Mouse (Mus musculus) embryonic facial prominence, embryonic 13.5 days (tissue): ENCODE measurements around the gene Cdyl. TPM values are rescaled to one million over a fixed set of nuclear protein-coding genes. Genes with fewer than 3 reads are reported as not detected.

Experiments
- ATAC-seq: fragments of 200-750 bp; cut with Nextera tagmentation; 2 replicates; pipeline ENCODE4 v1.8.0; 2017; ENCODE audit warnings: low read depth; ENCODE audit not compliant: insufficient number of reproducible peaks, insufficient read depth, low FRiP score, low TSS enrichment
- H3K27ac ChIP-seq: fragments of 300-500 bp; sonication (generic); 2 replicates; pipeline ENCODE4 v1.5.1; 2015; ENCODE audit warnings: moderate library complexity, mild to moderate bottlenecking, inconsistent platforms
- H3K27me3 ChIP-seq: fragments of 300-500 bp; sonication (generic); 2 replicates; pipeline ENCODE4 v1.6.1; 2015; ENCODE audit warnings: mild to moderate bottlenecking, inconsistent platforms
- H3K36me3 ChIP-seq: fragments of 300-500 bp; sonication (generic); 2 replicates; pipeline ENCODE4 v1.6.1; 2015; ENCODE audit warnings: mild to moderate bottlenecking, inconsistent platforms
- H3K4me1 ChIP-seq: fragments of 300-500 bp; sonication (generic); 2 replicates; pipeline ENCODE4 v1.6.1; 2015; ENCODE audit warnings: inconsistent platforms
- H3K4me2 ChIP-seq: fragments of 300-500 bp; sonication (generic); 2 replicates; pipeline ENCODE4 v1.6.1; 2015; ENCODE audit warnings: moderate library complexity, mild to moderate bottlenecking, inconsistent platforms
- H3K4me3 ChIP-seq: fragments of 300-500 bp; sonication (generic); 2 replicates; pipeline ENCODE4 v1.5.1; 2015; ENCODE audit warnings: mild to moderate bottlenecking, inconsistent platforms
- H3K9ac ChIP-seq: fragments of 300-500 bp; sonication (generic); 2 replicates; pipeline ENCODE4 v1.6.1; 2015; ENCODE audit warnings: mild to moderate bottlenecking, inconsistent platforms
- H3K9me3 ChIP-seq: fragments of 300-500 bp; sonication (generic); 2 replicates; pipeline ENCODE4 v1.6.1; 2016; ENCODE audit warnings: inconsistent platforms
- WGBS: fragments of 180-500 bp; shearing (Covaris S2); methylation state at CpG from one replicate; pipeline ENCODE4 v1.1.7; 2015; ENCODE audit warnings: mixed read lengths; 5-methylcytosine and 5-hydroxymethylcytosine counted together
- polyA plus RNA-seq: library from polyadenylated mRNA; unstranded; fragments of >200 nt; fragmentation: Nextera tagmentation; extraction: Ambion mirVana; gene quantifications from 2 replicates; pipeline ENCODE4 v1.2.1, GENCODE M21; 2015

Gene Cdyl
- 12.1 and 15.1 TPM in 2 replicates for polyA plus RNA-seq

DNA sequence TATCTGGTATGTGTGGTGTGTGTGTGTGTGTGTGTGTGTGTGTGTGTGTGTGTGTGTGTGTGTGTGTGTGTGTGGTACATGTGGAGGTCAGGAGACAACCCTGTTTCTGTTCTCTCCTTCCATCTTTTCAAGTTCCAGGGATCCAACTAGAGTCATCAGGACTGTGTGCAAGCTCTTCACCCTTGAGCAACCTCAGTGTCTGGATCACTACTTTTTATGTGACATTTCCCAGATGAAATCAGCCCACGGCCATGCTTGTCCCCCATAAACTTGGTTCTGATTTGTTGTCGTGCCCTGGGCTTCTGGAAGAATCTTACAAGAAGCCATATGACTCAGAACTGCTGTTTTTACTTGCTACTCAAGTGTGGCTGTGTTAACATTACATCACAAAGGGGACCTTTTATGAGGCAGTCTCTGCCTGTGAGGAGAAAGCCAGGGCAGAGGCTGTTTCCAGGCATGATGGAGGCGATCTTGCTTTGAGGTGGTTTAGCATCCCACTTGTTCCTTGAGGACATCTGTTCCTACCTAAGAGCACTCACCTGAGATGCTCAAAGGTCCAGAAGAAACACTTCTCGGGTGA, at the start of gene Cdyl:
TSS of gene Cdyl (plus strand) at position 428 of the 580 bp plus-strand sequence.
- whole genome bisulfite sequencing: 74% methylated on average over 4 of the region's 4 CpGs
- no peak for ATAC-seq

DNA sequence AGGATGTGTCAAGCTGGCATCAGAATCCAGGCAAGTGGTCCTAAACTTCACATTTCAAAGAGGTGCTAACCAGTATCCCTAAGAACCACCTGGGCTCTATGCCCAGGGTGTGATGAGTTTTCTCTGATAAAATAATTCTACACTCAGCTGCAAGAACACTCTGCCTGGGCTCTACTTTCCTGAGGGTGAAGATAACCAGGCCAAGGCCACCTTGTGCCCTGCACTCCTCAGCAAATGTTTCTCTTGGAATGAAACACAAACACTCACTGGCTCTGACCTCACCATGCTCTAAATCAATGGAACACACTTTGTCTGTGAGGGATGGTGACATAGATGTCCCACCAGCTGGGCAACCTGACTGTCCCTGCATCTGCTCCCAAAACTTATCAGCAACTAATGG, 48.9 kb upstream of the Cdyl start:
- Histone ChIP-seq H3K4me2 (no peak overlapping the region), H3K27ac (no peak overlapping the region), H3K9ac (no peak overlapping the region), H3K4me3 (no peak overlapping the region), H3K27me3 (no peaks in the 10 kb centered on the region), H3K4me1 (no peaks in the 10 kb centered on the region), H3K9me3 (no peaks in the 10 kb centered on the region), H3K36me3 (no peaks in the 10 kb centered on the region)
- no peak for ATAC-seq

More for the DNA sequence above, at the start of gene Cdyl:
- H3K4me2 ChIP-seq: no peak within 1 kb of the TSS
- H3K27me3 ChIP-seq: no peaks in the 10 kb centered on the region
- no peak within 1 kb of the TSS for H3K9ac ChIP-seq
- H3K27ac ChIP-seq: no peak within 1 kb of the TSS
- H3K4me3 ChIP-seq: no peak within 1 kb of the TSS
- H3K36me3 ChIP-seq: no peaks in the 10 kb centered on the region
- H3K9me3 ChIP-seq: no peaks in the 10 kb centered on the region
- no peaks in the 10 kb centered on the region for H3K4me1 ChIP-seq

DNA sequence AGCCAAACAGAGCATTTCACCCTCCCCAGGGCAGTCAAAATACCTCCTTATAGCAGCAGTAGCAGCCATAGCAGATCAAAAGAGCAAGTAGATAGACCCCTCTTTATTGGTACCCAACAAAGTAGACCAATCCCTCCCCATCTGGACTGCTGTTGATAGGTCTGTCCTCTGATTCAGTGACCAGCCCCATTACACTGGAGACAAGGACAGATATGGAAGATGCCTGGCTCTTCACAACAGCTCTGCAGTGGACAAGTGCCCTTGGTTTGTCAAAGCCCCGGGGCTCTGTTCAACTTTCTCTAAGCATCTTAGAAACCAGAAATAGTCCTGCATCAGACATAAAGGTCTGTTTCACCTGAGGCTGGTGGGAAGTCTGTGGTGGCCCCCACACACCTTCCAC, 47.1 kb upstream of the Cdyl start:
- Histone ChIP-seq H3K4me1 (no peaks in the 10 kb centered on the region), H3K27me3 (no peaks in the 10 kb centered on the region), H3K4me2 (no peak overlapping the region), H3K36me3 (no peaks in the 10 kb centered on the region), H3K9me3 (no peaks in the 10 kb centered on the region), H3K4me3 (no peak overlapping the region), H3K27ac (no peak overlapping the region), H3K9ac (no peak overlapping the region)
- 100% methylated on average over 1 of the region's 1 CpGs for WGBS
- no peak for ATAC-seq

DNA sequence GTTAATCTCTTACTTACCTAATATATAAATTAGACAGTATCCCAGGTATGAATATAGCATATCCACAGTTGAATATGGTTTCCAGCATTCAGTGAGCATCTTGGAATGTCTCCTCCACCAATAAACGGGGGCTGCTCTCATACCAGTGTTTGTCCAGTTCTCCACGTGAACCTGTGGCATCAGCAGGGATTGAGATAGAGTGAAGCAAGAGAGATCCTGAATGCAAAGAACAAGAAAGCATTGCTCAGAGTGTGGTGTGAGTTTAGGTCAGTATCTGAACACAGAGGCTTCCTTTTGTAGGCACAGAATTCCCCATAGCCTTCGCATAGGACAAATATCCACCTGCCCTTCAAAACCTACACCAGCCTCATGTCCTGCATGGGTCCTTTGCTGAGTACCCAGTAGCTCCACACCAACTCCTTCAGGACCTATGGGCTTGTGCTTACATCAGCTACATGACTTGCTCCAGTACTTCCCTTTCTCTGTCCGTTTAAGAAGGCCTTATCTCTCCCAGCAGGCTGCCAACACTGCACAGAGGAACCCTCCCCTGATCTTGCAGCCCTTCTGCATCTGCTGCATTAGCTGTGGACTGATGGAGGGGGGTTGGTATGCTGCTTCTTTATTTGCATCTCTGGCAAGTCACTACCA, 44.7 kb upstream of the Cdyl start:
- 70% methylated on average over 4 of the region's 4 CpGs for WGBS
- no peak for ATAC-seq
- Histone ChIP-seq H3K9ac (no peak overlapping the region), H3K4me1 (no peaks in the 10 kb centered on the region), H3K36me3 (no peaks in the 10 kb centered on the region), H3K27ac (no peak overlapping the region), H3K4me3 (no peak overlapping the region), H3K27me3 (no peaks in the 10 kb centered on the region), H3K9me3 (no peaks in the 10 kb centered on the region), H3K4me2 (no peak overlapping the region)

DNA sequence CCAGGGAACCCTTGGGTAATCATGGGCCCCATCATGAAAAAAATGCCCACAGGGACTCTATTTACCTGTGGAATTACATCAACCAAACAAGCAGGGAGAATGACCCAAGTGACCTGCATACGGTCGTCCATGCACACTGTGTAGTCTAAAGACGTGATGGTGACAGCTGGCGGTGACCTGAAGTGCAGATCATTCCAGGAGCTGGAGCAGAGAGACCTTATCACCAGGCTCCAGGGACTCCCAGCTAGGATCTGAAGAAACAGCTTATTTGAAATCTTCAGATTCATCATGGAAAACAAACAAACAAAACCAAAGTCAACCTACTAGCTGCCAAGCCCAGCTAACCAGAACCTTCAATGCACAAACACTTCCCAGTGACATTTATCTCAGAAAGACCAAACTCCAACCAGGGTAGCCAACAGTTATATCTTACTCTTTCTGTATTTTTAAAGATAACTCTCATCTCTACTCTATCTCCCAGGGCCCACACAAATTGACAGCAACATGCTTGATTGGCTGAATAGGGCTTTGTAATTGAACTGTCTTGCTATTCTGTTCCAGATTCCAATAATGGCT, 43.0 kb upstream of the Cdyl start:
- H3K4me3 ChIP-seq: no peak overlapping the region
- no peaks in the 10 kb centered on the region for H3K36me3 ChIP-seq
- no peak overlapping the region for H3K4me2 ChIP-seq
- H3K9ac ChIP-seq: no peak overlapping the region
- H3K27ac ChIP-seq: no peak overlapping the region
- no peaks in the 10 kb centered on the region for H3K27me3 ChIP-seq
- WGBS: 79% methylated on average over 4 of the region's 4 CpGs
- no peaks in the 10 kb centered on the region for H3K4me1 ChIP-seq
- H3K9me3 ChIP-seq: no peaks in the 10 kb centered on the region
- no peak for ATAC-seq

DNA sequence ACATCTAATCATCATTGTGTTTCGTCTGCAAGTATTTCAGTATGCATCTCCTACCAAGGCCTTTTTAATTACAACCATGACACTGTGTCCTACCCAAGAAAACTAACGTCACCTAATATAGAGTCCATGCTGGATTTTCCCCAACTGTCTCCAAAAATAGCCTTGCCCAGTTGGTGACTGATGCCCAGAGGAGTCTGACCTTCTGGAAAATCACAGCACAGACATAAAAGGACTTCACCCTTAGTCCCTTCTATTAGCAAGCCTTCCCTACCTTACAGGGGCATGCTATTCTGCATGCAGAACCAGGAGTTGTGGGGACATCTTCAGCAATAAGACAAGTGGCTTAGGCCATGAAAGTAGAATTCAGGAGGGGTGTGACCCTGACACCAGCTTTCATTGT, 40.3 kb upstream of the Cdyl start:
- ATAC-seq: no peak
- no peak overlapping the region for H3K4me3 ChIP-seq
- H3K27me3 ChIP-seq: no peaks in the 10 kb centered on the region
- WGBS: 87% methylated on average over 2 of the region's 2 CpGs
- no peaks in the 10 kb centered on the region for H3K9me3 ChIP-seq
- H3K4me1 ChIP-seq: no peaks in the 10 kb centered on the region
- no peaks in the 10 kb centered on the region for H3K36me3 ChIP-seq
- no peak overlapping the region for H3K9ac ChIP-seq
- H3K4me2 ChIP-seq: no peak overlapping the region
- H3K27ac ChIP-seq: no peak overlapping the region

DNA sequence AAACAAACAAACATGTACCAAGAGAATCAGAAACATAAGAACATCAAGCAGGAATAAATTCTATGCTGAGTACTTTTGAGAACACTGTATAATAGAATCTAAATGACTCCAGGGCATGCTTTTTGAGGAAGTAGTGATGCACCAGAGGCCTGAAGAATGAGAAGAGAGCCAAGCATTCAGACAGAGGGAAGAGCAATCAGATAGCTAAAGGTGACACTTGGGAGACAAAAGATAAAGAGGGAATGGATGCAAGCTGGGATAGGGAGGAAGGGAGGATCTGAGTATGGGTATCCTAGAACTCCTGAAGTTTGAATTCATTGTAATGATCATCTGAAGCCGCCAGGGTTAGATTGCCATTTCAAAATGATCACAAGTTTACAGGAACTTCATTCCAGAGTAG, 38.9 kb upstream of the Cdyl start:
- WGBS: 48% methylated on average over 1 of the region's 1 CpGs
- no peaks in the 10 kb centered on the region for H3K36me3 ChIP-seq
- H3K4me1 ChIP-seq: no peaks in the 10 kb centered on the region
- no peak overlapping the region for H3K27ac ChIP-seq
- no peaks in the 10 kb centered on the region for H3K9me3 ChIP-seq
- H3K4me3 ChIP-seq: no peak overlapping the region
- H3K9ac ChIP-seq: no peak overlapping the region
- H3K4me2 ChIP-seq: no peak overlapping the region
- H3K27me3 ChIP-seq: no peaks in the 10 kb centered on the region
- no peak for ATAC-seq

DNA sequence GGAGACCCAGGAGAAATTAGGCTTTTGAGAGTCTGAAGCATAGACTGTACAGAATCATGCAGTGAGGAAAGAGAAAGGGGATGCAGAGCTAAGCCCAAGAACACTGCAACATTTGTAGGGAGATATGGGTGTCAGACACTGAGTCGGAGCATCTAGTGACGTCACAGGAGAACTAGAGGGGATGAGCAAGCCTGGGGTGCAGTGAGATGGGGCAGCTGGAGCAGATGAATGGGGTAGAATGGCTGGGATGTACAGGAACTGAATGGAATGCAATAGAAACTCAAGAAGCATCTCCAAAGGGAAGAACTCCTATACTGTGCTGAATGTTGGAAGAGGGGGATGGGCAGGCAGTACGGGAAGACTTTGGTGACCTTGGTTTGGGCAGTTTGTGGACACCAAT, 34.8 kb upstream of the Cdyl start:
- WGBS: 86% methylated on average over 3 of the region's 3 CpGs
- Histone ChIP-seq H3K4me1 (no peaks in the 10 kb centered on the region), H3K27ac (no peak overlapping the region), H3K4me3 (no peak overlapping the region), H3K4me2 (no peak overlapping the region), H3K36me3 (no peaks in the 10 kb centered on the region), H3K9me3 (no peaks in the 10 kb centered on the region), H3K27me3 (no peaks in the 10 kb centered on the region), H3K9ac (no peak overlapping the region)
- no peak for ATAC-seq

DNA sequence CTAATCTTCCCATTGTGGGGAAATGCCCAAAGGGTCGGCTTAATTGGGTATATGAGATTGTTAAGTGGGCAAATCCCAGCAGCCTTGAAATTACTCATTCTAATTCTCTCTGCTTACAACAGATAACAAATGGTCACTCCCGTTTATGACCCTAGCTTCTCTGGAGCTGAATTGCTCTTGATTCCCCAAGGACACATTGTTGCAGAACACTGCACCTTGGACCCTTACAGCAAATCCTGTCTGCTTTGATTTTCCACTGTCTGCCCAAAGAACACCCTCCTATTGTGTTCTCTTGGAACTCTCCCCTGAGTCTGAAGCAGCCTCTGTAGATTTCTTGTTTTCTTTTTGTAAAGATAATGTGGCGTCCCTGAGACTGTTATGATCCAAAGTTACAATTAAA, 34.1 kb upstream of the Cdyl start:
- 73% methylated on average over 3 of the region's 3 CpGs for WGBS
- Histone ChIP-seq H3K4me2 (no peak overlapping the region), H3K9ac (no peak overlapping the region), H3K4me1 (no peaks in the 10 kb centered on the region), H3K4me3 (no peak overlapping the region), H3K9me3 (no peaks in the 10 kb centered on the region), H3K27ac (no peak overlapping the region), H3K27me3 (no peaks in the 10 kb centered on the region), H3K36me3 (no peaks in the 10 kb centered on the region)
- ATAC-seq: no peak

DNA sequence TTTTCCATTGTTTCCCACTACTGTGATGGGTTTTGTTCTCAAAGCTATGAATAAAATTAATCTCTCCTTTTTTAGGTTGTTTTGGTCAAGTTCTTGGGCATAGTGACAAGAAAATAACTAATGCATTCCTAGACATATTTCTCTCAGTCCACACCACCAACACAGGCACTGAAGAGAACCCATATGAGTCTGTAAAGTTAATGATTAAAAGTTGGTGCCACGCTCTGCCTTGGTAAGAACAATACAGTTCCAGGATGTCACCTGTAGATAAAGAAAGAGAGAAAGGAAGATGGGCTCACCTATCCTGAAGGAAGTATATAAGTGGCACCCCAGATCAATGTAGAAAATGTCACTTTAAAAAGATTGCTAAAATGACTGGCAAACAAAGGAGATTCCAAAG, 32.3 kb upstream of the Cdyl start:
- Histone ChIP-seq H3K4me3 (no peak overlapping the region), H3K27ac (no peak overlapping the region), H3K9me3 (no peaks in the 10 kb centered on the region), H3K36me3 (no peaks in the 10 kb centered on the region), H3K4me2 (no peak overlapping the region), H3K9ac (no peak overlapping the region), H3K4me1 (no peaks in the 10 kb centered on the region), H3K27me3 (no peaks in the 10 kb centered on the region)
- no peak for ATAC-seq
- 91% methylated on average over 1 of the region's 1 CpGs for WGBS

DNA sequence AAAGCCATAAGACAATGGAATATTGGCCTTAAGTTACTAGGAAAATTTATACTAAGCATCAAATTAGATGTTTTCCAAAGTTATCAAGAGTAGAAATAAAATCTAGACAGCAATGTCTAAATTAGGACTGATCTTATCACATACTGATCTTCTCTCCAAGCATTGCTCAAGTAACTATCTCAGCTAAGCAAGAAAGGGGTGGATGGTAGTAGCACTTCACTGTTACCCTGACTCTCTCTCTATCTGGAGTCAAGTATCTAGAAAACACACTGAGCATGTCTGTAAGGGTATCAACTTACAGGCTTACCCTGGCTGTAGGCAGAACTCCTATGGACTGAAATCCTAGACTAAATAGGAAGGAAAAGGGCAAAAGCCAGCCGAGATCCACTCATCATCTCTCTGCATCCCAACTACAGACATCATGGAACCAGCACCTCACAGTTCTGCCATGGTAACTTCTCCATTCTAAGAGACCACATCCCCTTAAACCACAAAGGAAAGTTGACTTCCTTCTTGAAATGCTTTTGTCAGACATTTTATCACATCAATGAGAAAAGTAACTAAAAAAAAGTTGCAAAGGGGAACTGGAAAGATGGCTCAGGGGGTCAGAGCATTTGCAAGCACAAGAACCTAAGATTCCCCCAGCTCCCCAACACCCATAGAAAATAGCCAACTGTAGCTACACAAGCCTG, 12.4 kb upstream of the Cdyl start:
- H3K9me3 ChIP-seq: 0 out of 2 replicates have a peak, but pooled peaks cover 3% of the 10 kb centered on the region
- no peak overlapping the region for H3K9ac ChIP-seq
- H3K4me2 ChIP-seq: no peak overlapping the region
- H3K27ac ChIP-seq: no peak overlapping the region
- H3K27me3 ChIP-seq: no peaks in the 10 kb centered on the region
- WGBS: 65% methylated on average over 1 of the region's 1 CpGs
- no peak overlapping the region for H3K4me3 ChIP-seq
- no peaks in the 10 kb centered on the region for H3K36me3 ChIP-seq
- H3K4me1 ChIP-seq: no peaks in the 10 kb centered on the region
- ATAC-seq: no peak
